Mouse (Mus musculus) cortical plate, adult 2 months (tissue): ENCODE data around the gene Hes7. TPM values are rescaled to one million over a fixed set of nuclear protein-coding genes. Genes with fewer than 3 reads are reported as not detected.
A peak's percentile ranks its signal among the peaks of the same experiment; 100 is the strongest.

ENCODE experiments used
- H3K27ac ChIP-seq: fragments of 200-500 bp; 2 replicates; pipeline ENCODE4 v1.5.1; 2012; ENCODE audit warnings: low read length, control low read depth, inconsistent platforms; ENCODE audit not compliant: insufficient read depth
- H3K4me1 ChIP-seq: fragments of 200-500 bp; 2 replicates; pipeline ENCODE4 v1.6.1; 2011; ENCODE audit warnings: low read length; ENCODE audit not compliant: control insufficient read depth, insufficient read depth
- H3K4me3 ChIP-seq: fragments of 200-500 bp; 2 replicates; pipeline ENCODE4 v1.5.1; 2011; ENCODE audit warnings: mild to moderate bottlenecking, low read length, control low read depth; ENCODE audit not compliant: insufficient read depth
- CTCF ChIP-seq: fragments of 200-500 bp; IDR thresholded peaks from 2 replicates; pipeline ENCODE4 v1.5.1; 2011; ENCODE audit warnings: mild to moderate bottlenecking, control low read depth, low read length; ENCODE audit not compliant: insufficient read depth; ENCODE audit errors: extremely low read depth
- POLR2A ChIP-seq: fragments of 200-500 bp; IDR thresholded peaks from 2 replicates; pipeline ENCODE4 v1.6.1; 2011; ENCODE audit warnings: mild to moderate bottlenecking, low read length, control low read depth; ENCODE audit not compliant: insufficient read depth; ENCODE audit errors: extremely low read depth
- polyA plus RNA-seq: library from polyadenylated mRNA; depleted of rRNA; stranded (reverse); fragments of >200 nt; gene quantifications from 2 replicates; pipeline ENCODE4 v1.2.3, GENCODE M21; 2012

Gene Hes7
- polyA plus RNA-seq, 1 experiment: 0.50 TPM

DNA sequence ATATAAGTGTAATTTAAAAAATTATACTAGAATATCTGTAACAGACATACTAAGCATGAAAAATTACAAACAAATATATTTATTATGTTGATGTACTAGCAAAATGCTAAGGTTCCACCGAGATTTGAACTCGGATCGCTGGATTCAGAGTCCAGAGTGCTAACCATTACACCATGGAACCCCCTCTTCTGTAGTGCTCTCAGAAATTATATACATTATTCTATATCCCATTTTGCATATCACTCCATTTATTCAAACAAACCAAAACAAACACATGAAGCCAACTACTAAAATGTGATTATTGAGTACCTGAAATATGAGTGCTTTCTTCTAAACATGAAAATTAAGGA, 4.3 kb downstream of the Hes7 start:
- H3K4me1 ChIP-seq: no peaks in the 10 kb centered on the region
- no peak overlapping the region for H3K27ac ChIP-seq
- TF ChIP-seq POLR2A (no peak), CTCF (no peak)
- H3K4me3 ChIP-seq: peak overlapping the region; percentile 76; the same call in 1 of the 2 replicates

DNA sequence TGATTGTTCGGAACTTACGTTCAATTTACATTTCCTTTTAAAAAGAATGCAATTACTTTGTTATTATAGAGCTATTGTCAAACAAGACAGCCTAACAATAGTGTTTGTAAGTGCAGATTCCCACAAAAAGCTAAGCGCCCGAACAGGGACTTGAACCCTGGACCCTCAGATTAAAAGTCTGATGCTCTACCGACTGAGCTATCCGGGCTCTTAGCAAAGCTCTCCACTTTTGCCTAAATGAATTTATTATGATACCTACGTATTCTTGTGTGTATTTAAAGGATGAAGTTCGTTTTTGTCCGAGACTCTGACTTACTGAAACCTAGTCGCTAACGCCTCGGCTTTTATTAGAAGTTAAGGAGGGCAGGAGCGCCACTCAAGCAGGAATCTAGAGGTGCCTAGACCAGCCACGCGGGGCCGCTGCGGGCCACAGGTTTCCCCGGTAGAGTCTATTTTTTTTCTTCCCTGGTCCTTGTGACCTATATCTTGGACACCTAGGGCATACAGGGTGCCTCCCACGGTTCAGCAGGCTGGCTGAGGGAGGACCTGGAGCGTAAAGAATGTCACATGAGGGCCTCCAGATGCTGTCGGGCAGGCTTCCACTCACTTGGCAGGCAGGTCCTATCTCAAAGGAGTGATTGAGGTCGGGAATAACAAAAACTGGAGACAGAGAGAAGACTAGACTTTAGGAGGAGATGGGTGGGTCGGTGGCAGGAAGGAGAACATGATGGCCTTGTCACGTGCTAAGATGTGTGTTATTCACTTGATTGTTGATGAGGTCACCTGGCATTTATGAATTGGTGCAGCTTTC, 5.0 kb downstream of the Hes7 start:
- H3K4me1 ChIP-seq: no peaks in the 10 kb centered on the region
- H3K4me3 ChIP-seq: peak overlapping the region; percentile 44
- no peak overlapping the region; the same call in 1 of the 2 replicates for H3K27ac ChIP-seq
- TF ChIP-seq CTCF (peak; percentile 38), POLR2A (no peak)

DNA sequence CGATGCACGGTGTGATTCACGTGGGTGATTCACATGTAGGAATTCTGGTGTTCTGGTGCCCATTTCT, 5.5 kb downstream of the Hes7 start, which contains the start of gene Aloxe3:
Gene Aloxe3, plus strand, starts transcription at position 45 of the 67 bp plus-strand sequence.
- no peaks in the 10 kb centered on the region for H3K4me1 ChIP-seq
- H3K27ac ChIP-seq: no peak within 1 kb of the TSS; the same call in 1 of the 2 replicates
- TF ChIP-seq CTCF: no peak
- no peak for TF ChIP-seq POLR2A
- H3K4me3 ChIP-seq: peak within 1 kb of the TSS; percentile 76

DNA sequence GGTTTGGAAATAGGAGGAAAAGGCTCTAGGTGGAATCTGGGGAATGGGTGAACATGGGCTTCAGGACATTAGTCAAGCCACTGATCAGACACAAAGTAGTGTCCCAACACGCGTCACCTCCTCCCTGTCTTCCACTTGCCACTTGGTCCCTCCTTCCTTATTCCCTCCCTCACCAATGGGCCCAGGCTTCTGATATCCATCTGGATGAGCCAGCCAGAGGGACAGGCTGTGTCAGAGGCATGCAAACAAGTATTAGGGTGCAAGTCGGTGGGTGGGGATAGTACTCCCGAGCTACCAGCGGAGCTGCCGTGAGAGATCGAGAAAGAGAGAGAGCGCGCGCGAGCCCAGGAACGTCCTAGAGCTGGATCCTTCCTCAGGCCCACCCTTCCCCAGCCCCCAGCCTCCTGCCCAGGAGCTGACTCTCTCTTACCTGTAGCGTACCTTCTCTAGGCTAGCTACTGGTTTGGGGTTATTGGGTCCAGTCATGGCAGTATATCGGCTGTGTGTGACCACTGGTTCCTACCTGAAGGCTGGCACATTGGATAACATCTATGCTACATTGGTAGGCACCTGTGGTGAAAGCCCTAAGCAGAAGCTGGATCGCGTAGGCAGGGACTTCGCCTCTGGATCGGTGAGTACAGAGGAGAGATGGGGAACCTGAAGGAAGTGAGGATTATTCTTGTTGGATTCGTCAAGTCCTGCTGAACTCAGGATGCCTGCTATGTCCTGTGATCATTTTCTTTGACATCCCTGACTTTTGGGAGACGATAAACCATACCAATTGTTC, 5.9 kb downstream of the Hes7 start:
- no peak for TF ChIP-seq CTCF
- TF ChIP-seq POLR2A: no peak
- H3K27ac ChIP-seq: no peak overlapping the region; the same call in 1 of the 2 replicates
- peak overlapping the region; percentile 44 for H3K4me3 ChIP-seq
- no peaks in the 10 kb centered on the region for H3K4me1 ChIP-seq

DNA sequence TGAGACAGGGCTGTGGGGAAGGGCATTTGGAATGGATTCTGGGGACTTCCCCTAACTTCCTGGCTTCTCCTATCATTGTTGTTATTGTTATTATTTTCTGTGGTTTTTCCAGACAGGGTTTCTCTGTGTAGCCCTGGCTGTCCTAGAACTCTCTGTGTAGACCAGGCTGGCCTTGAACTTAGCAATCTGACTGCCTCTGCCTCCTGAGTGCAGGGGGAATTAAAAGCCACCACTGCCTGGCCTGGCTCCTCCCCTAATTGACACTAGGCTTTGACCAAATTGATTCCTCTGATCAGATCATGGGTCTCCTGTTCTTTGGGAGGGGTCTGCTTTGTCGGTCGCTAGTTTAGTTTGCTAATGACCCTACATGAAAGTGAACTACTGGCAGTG, 6.5 kb downstream of the Hes7 start:
- Histone ChIP-seq H3K4me3 (peak overlapping the region; percentile 44; the same call in 1 of the 2 replicates), H3K4me1 (no peaks in the 10 kb centered on the region), H3K27ac (no peak overlapping the region)
- no peak for TF ChIP-seq CTCF
- TF ChIP-seq POLR2A: no peak

DNA sequence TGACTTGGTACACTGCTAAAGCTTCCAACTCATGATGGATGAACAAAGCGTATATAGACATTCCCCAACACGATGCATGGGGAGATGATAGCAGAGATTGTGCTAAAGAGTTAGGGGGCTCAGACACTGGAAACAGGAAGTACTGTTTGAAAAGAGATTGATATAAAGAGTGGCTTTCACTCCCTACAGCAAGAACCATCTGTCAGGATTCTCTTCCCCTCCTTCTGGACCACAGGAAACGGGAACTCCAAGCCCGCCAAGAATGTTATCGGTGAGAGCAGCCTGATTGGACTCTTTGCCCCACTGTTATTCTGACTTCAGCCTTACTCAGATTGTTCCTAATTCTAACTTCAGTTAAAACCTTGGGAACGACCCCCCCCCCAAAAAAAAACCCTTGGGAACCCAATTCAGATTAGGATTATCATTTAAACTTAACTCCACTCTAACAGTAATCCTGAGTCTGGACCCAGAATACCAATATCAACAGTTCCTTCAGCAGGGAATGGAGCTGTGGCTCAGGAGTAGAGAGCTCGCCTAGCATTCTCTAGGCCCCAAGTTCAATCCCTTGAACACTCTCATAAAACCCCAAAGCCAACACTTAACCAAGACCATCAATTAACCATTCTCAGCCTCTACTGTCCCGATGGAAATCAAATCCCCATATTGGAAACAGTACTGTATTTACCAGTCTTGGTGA, 8.4 kb downstream of the Hes7 start:
- H3K27ac ChIP-seq: no peak overlapping the region
- no peak for TF ChIP-seq POLR2A
- TF ChIP-seq CTCF: no peak
- H3K4me1 ChIP-seq: no peaks in the 10 kb centered on the region
- H3K4me3 ChIP-seq: no peak overlapping the region

DNA sequence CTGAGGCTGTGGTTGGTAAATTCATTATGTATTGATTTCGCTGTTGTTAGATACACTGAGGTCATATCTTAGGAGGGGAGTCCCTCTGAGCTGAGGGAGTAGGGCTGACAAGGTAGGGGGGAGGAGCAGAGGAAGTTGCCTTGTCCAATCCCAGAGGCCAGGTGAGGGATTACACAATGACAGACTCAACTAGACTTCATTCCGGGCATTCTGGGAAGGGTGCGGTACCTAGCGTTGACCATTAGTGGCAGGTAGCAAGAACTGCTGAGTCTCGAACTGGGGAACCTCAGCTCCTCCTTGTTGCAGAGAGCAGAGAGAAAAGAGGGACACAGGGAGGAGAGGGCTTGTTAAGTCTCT, 13.3 kb downstream of the Hes7 start:
- no peak for TF ChIP-seq POLR2A
- TF ChIP-seq CTCF: no peak
- Histone ChIP-seq H3K27ac (no peak overlapping the region), H3K4me1 (no peaks in the 10 kb centered on the region), H3K4me3 (peak overlapping the region; percentile 30)

DNA sequence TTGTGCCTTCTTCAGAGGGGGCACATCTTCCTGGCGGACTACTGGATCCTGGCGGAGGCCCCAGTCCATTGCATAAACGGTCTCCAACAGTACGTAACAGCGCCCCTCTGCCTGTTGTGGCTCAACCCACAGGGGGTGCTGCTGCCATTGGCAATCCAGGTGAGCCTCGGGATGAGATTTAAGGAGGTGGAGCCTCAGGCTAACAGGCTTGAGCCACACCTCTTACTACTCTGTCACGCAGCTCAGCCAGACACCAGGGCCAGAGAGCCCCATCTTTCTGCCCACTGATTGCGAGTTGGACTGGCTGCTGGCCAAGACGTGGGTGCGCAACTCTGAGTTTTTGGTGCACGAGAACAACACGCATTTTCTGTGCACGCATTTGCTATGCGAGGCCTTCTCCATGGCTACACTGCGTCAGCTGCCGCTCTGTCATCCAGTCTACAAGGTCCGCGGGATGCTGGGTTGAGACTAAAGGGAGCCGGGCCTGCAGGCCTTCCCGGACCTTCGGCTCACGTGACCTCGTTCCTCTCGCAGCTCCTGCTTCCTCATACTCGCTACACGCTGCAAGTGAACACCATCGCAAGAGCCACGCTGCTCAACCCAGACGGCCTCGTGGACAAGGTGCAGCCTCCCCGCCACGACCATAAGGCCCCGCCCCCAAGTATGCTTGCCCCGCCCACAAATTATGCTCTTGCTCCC, 13.9 kb downstream of the Hes7 start:
- no peak overlapping the region for H3K27ac ChIP-seq
- no peaks in the 10 kb centered on the region for H3K4me1 ChIP-seq
- TF ChIP-seq CTCF (peak; percentile 37; the same call in 1 of the 2 replicates), POLR2A (peak; percentile 37; the same call in 1 of the 2 replicates)
- peak overlapping the region; percentile 30 for H3K4me3 ChIP-seq

DNA sequence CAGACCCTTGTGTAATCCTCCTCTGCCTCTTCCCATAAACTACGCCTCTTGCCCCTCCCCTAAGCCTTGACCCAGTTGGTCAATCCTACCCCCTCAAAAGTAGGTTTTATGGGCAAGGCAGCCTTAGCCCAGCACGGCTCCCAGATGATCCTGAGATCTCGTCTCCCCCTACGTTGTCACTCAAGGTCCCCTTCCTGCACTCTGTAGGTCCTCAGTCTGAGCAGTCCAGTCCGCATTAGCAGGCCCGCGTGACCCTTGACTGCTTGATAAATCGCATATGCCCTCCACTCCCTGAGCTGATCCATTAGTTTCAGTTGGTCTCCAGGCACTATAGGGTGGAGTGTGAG, 14.4 kb downstream of the Hes7 start:
- no peaks in the 10 kb centered on the region for H3K4me1 ChIP-seq
- H3K27ac ChIP-seq: no peak overlapping the region
- TF ChIP-seq POLR2A (no peak), CTCF (no peak)
- peak overlapping the region; percentile 30; the same call in 1 of the 2 replicates for H3K4me3 ChIP-seq

DNA sequence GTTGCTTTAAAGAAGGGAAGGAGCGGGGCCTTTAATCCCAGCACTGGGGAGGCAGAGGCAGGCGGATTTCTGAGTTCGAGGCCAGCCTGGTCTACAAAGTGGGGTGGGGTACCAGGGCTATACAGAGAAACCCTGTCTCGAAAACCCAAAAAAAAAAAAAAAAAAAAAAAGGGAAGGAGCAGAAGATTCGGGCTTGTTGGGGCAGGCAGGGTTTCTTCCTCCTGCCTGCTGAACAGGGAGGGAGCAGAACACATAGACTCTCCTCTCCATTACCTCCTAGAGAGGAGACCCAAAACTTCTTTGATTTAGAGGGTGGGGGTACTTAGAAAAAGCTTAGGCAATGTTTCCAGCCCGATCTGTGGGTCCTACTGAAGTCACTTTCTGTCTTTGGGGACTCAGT, 15.2 kb downstream of the Hes7 start:
- TF ChIP-seq POLR2A (no peak), CTCF (no peak)
- H3K4me3 ChIP-seq: no peak overlapping the region
- no peaks in the 10 kb centered on the region for H3K4me1 ChIP-seq

More for the DNA sequence above, 15.2 kb downstream of the Hes7 start:
- no peak overlapping the region for H3K27ac ChIP-seq
